Mouse (Mus musculus) midbrain, embryonic 11.5 days (tissue): ENCODE data around the gene Rp9. TPM values are rescaled to one million over a fixed set of nuclear protein-coding genes. Genes with fewer than 3 reads are reported as not detected.

Experiments
- ATAC-seq: fragments of 200-750 bp; cut with Nextera tagmentation; 2 replicates; pipeline ENCODE4 v1.8.0; 2017; ENCODE audit warnings: moderate TSS enrichment, moderate library complexity; ENCODE audit not compliant: low FRiP score
- DNase-seq: peaks from one replicate; pipeline ENCODE4 v3.0.0; 2015; ENCODE audit warnings: low spot score; ENCODE audit errors: missing footprints
- H3K27ac ChIP-seq: fragments of 300-500 bp; sonication (generic); 2 replicates; pipeline ENCODE4 v1.5.1; 2014; ENCODE audit warnings: low read depth, low read length
- H3K27me3 ChIP-seq: fragments of 300-500 bp; sonication (generic); 2 replicates; pipeline ENCODE4 v1.6.1; 2014; ENCODE audit warnings: mild to moderate bottlenecking, low read length, moderate library complexity, mixed read lengths; ENCODE audit not compliant: control insufficient read depth, insufficient read depth
- H3K36me3 ChIP-seq: fragments of 300-500 bp; sonication (generic); 2 replicates; pipeline ENCODE4 v1.6.1; 2014; ENCODE audit warnings: mild to moderate bottlenecking, low read length, moderate library complexity, mixed read lengths; ENCODE audit not compliant: control insufficient read depth, insufficient read depth
- H3K4me1 ChIP-seq: fragments of 300-500 bp; sonication (generic); 2 replicates; pipeline ENCODE4 v1.6.1; 2014; ENCODE audit warnings: low read length; ENCODE audit not compliant: control insufficient read depth, insufficient read depth
- H3K4me2 ChIP-seq: fragments of 300-500 bp; sonication (generic); 2 replicates; pipeline ENCODE4 v1.6.1; 2014; ENCODE audit warnings: mild to moderate bottlenecking, moderate library complexity
- H3K4me3 ChIP-seq: fragments of 300-500 bp; sonication (generic); 2 replicates; pipeline ENCODE4 v1.5.1; 2014; ENCODE audit warnings: low read depth, low read length
- H3K9ac ChIP-seq: fragments of 300-500 bp; sonication (generic); 2 replicates; pipeline ENCODE4 v1.6.1; 2014; ENCODE audit warnings: low read length
- H3K9me3 ChIP-seq: fragments of 300-500 bp; sonication (generic); 2 replicates; pipeline ENCODE4 v1.6.1; 2016; ENCODE audit warnings: low read length; ENCODE audit not compliant: control insufficient read depth
- WGBS: fragments of 180-500 bp; shearing (Covaris S2); extraction: QIAGEN DNeasy Blood & Tissue Kit; methylation state at CpG from one replicate; pipeline ENCODE4 v1.1.7; 2014; 5-methylcytosine and 5-hydroxymethylcytosine counted together
- polyA plus RNA-seq: library from polyadenylated mRNA; unstranded; fragments of >200 nt; fragmentation: Nextera tagmentation; extraction: Ambion mirVana; gene quantifications from 2 replicates; pipeline ENCODE4 v1.2.1, GENCODE M21; 2014

Rp9 gene
- polyA plus RNA-seq, 1 experiment from 2014 or later, result 54.2 TPM

DNA sequence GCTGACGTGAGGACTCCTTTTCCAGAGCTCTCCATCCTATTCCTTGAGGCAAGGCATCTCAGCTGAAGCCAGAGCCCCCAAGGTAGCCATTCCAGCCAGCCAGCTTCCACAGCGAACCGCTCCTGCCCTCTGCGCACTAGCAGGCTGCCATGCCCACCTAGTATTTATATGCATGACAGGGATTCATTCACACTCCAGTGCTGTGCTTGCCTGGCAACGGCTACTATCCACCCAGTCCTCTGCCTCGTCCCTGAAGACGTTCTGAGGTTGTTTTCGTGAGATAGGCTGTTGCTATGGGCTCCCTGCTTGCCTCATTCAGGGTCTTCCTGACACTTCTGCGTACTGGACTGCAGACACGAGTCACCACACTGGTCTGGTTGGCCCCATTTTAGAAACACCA lies 16.8 kb downstream of the Rp9 start:
- H3K36me3 ChIP-seq, result peaks cover 14% of the 10 kb centered on the region

DNA sequence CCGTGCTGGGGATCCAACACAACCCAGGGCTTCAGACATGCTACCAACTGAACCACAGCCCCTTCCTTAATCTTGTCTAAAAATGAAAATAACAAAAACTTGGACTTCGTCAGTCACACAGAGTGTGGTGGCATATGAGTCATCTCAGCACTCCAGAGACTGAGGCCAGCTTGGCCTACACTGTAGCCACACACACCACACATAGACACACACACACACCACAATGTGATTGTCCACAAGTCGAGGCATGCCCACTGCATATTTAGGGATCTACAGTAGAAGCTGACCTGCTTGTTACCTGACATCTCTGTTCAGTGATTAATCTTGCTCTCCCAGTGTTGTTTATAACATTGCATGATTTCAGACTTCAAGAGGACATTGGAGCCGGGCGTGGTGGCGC lies 20.3 kb downstream of the Rp9 start:
- DNase-seq (no peak), ATAC-seq (no peak)
- no peaks in the 10 kb centered on the region for H3K4me1 ChIP-seq
- no peak overlapping the region for H3K27ac ChIP-seq
- H3K27me3 ChIP-seq, result no peaks in the 10 kb centered on the region
- peaks cover 15% of the 10 kb centered on the region for H3K36me3 ChIP-seq
- H3K4me3 ChIP-seq, result no peak overlapping the region
- H3K9me3 ChIP-seq, result no peaks in the 10 kb centered on the region
- no peak overlapping the region for H3K4me2 ChIP-seq
- no peak overlapping the region for H3K9ac ChIP-seq
- WGBS, result 91% methylated on average over 6 of the region's 6 CpGs

More for the DNA sequence above, 16.8 kb downstream of the Rp9 start:
- no peak overlapping the region for H3K27ac ChIP-seq
- H3K9ac ChIP-seq, result no peak overlapping the region
- 81% methylated on average over 10 of the region's 10 CpGs for WGBS
- H3K4me2 ChIP-seq, result no peak overlapping the region
- ATAC-seq, result no peak
- H3K27me3 ChIP-seq, result no peaks in the 10 kb centered on the region
- H3K4me3 ChIP-seq, result no peak overlapping the region
- H3K9me3 ChIP-seq, result no peaks in the 10 kb centered on the region
- H3K4me1 ChIP-seq, result no peaks in the 10 kb centered on the region
- DNase-seq, result no peak

DNA sequence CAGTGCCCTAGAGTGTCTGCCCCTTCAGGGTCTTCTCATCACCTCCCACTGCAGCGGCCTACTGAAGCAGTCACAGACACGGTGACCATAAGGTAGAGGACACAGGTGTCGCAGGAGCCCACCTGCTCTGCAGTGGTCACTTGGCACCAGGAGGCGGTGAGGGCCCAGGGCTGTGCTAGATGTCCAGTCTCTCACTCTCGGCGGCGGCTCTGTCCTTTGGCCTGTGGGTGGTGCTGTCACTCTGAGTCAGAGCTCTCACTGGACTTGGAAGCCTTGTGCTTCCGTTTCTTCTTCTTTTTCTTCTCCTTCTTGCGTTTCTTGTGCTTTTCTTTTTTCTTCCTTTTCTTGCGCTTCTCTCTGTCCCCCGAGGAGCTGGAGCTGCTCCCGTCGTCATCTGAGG lies 21.1 kb downstream of the Rp9 start:
- Histone ChIP-seq H3K27ac (no peak overlapping the region), H3K36me3 (peaks cover 12% of the 10 kb centered on the region), H3K27me3 (no peaks in the 10 kb centered on the region), H3K4me3 (no peak overlapping the region), H3K9ac (no peak overlapping the region), H3K9me3 (no peaks in the 10 kb centered on the region), H3K4me1 (no peaks in the 10 kb centered on the region), H3K4me2 (no peak overlapping the region)
- DNase-seq (no peak), ATAC-seq (no peak)
- 87% methylated on average over 13 of the region's 13 CpGs for WGBS

DNA sequence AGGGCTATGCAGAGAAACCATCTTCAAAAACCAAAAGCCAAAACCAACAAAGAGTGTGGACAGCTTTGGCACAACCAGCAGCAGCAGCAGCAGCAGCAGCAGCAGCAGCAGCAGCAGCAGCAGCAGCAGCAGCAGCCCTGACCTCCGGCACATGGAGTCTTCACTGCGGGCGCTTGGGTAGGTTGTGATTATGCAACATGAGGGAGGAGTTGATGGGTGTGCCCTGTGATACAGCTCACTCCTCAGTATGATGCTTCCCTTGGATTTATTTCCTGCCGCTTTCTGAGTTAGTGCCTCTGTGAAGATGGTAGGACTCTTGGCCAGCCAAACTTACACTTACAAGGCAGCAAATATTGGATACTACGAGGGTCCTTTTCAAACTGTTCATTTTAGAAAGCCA lies 22.3 kb downstream of the Rp9 start:
- no peaks in the 10 kb centered on the region for H3K27me3 ChIP-seq
- H3K27ac ChIP-seq, result no peak overlapping the region
- H3K9ac ChIP-seq, result no peak overlapping the region
- H3K4me3 ChIP-seq, result no peak overlapping the region
- ATAC-seq (no peak), DNase-seq (no peak)
- no peaks in the 10 kb centered on the region for H3K9me3 ChIP-seq
- H3K36me3 ChIP-seq, result peaks cover 9% of the 10 kb centered on the region; the same call in 1 of the 2 replicates
- H3K4me1 ChIP-seq, result no peaks in the 10 kb centered on the region
- no peak overlapping the region for H3K4me2 ChIP-seq
- WGBS, result 97% methylated on average over 5 of the region's 5 CpGs

DNA sequence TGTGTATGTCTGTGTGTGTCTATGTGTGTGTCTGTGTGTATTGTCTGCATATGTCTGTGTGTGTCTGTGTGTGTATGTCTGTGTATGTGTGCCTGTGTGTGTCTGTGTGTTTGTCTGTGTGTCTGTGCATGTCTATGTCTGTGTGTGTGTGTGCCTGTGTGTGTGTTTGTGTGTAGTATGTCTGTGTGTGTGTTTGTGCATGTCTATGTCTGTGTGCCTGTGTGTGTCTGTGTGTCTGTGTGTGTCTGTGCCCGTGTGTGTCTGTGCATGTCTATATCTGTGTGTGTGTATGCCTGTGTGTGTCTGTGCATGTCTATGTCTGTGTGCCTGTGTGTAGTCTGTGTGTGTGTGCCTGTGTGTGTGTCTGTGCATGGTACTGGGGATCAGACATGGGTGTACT lies 24.4 kb downstream of the Rp9 start:
- Histone ChIP-seq H3K4me1 (no peaks in the 10 kb centered on the region), H3K4me3 (no peak overlapping the region), H3K27me3 (no peaks in the 10 kb centered on the region), H3K4me2 (no peak overlapping the region), H3K9ac (no peak overlapping the region), H3K36me3 (peaks cover 8% of the 10 kb centered on the region; the same call in 1 of the 2 replicates), H3K9me3 (no peaks in the 10 kb centered on the region), H3K27ac (no peak overlapping the region)
- no peak for DNase-seq
- ATAC-seq, result no peak
- WGBS, result 86% methylated on average over 1 of the region's 1 CpGs

DNA sequence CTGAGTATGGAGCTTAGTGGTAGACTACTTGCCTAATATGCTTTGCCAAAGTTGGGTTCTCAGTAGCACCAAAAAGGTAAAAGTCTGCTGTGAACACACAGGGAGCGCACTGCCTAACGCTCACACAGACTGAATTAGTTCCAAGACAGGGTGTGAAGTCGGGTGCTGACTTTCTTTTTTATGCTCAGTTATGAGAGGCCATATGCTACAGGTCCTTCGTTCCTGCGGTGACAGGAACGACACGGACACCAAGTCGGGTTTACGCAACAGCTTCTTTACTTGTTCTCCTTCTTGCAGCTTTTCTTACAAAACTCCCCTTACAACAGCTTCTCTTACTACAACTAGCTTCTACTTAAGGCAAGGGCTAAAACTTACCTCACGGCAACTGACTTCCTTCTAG lies 26.4 kb downstream of the Rp9 start:
- no peaks in the 10 kb centered on the region for H3K27me3 ChIP-seq
- ATAC-seq, result no peak
- no peak for DNase-seq
- H3K27ac ChIP-seq, result no peak overlapping the region
- H3K36me3 ChIP-seq, result peaks cover 7% of the 10 kb centered on the region; the same call in 1 of the 2 replicates
- 93% methylated on average over 10 of the region's 10 CpGs for WGBS
- H3K9me3 ChIP-seq, result no peaks in the 10 kb centered on the region
- H3K4me3 ChIP-seq, result no peak overlapping the region
- no peak overlapping the region for H3K9ac ChIP-seq
- H3K4me1 ChIP-seq, result no peaks in the 10 kb centered on the region
- H3K4me2 ChIP-seq, result no peak overlapping the region

DNA sequence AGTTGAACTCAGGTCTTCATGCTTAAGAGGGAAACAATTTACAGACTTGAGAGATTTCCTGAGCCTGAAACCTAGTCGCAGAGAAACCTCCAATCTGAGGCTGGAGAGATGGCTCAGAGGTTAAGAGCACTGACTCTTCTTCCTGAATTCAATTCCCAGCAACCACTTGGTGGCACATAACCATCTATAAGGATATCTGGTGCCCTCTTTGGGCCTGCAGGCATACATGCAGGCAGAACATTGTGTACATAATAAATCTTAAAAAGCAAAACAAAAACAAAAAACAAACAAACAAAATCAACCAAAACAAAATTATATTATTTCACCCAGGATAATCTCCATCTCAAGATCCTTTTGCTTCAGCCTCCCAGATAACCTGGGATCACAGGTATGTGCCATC lies 30.7 kb downstream of the Rp9 start:
- no peak overlapping the region for H3K4me2 ChIP-seq
- H3K9me3 ChIP-seq, result no peaks in the 10 kb centered on the region
- no peaks in the 10 kb centered on the region for H3K36me3 ChIP-seq
- H3K4me1 ChIP-seq, result no peaks in the 10 kb centered on the region
- 70% methylated on average over 1 of the region's 1 CpGs for WGBS
- no peak overlapping the region for H3K27ac ChIP-seq
- H3K9ac ChIP-seq, result no peak overlapping the region
- DNase-seq (no peak), ATAC-seq (no peak)
- no peak overlapping the region for H3K4me3 ChIP-seq
- no peaks in the 10 kb centered on the region for H3K27me3 ChIP-seq

DNA sequence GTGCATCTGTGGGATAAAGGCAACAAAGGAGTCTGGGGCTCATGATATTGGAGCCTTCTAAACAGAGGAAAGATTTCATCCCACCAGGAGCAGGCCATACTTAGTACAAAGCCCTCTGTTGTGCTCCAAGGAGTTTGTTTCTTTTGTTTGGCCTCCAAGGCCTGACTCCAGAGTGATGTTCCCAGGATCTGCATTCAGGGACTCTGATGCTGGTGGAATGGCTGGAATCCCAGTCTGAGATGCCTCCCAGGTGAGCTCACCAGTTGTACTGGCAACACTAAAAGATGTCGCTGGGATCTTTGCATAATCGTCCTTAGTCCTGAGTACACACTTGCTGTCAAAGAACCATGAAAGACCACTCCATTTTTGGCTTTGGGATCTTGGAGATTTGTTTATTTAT lies 35.4 kb downstream of the Rp9 start:
- WGBS, result 92% methylated on average over 2 of the region's 2 CpGs
- no peak for DNase-seq
- H3K36me3 ChIP-seq, result no peaks in the 10 kb centered on the region
- H3K27ac ChIP-seq, result no peak overlapping the region
- H3K9me3 ChIP-seq, result no peaks in the 10 kb centered on the region
- H3K4me2 ChIP-seq, result no peak overlapping the region
- H3K4me1 ChIP-seq, result no peaks in the 10 kb centered on the region
- ATAC-seq, result no peak
- no peak overlapping the region for H3K9ac ChIP-seq
- no peak overlapping the region for H3K4me3 ChIP-seq
- no peaks in the 10 kb centered on the region for H3K27me3 ChIP-seq

DNA sequence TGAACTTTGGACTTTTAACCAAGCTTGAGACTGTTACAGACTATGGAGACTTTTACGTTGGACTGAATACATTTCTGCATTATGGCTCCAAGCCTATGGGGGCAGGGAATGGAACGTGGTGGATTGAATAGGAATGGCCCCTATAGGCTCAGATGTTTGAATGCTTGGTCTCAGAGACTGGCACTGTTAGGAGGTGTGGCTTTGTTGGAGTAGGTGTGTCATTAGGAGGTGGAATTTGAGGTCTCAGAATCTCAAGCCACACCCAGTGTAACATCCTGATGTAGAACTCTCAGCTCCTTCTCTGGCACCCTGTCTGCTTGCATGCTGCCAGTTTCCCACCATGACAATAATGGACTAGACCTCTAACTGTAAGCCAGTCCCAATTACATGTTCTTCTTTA lies 36.3 kb downstream of the Rp9 start:
- Histone ChIP-seq H3K27ac (no peak overlapping the region), H3K9ac (no peak overlapping the region), H3K27me3 (no peaks in the 10 kb centered on the region), H3K4me3 (no peak overlapping the region), H3K4me1 (no peaks in the 10 kb centered on the region), H3K9me3 (no peaks in the 10 kb centered on the region), H3K36me3 (no peaks in the 10 kb centered on the region), H3K4me2 (no peak overlapping the region)
- ATAC-seq, result no peak
- whole genome bisulfite sequencing, result 76% methylated on average over 2 of the region's 2 CpGs
- DNase-seq, result no peak

DNA sequence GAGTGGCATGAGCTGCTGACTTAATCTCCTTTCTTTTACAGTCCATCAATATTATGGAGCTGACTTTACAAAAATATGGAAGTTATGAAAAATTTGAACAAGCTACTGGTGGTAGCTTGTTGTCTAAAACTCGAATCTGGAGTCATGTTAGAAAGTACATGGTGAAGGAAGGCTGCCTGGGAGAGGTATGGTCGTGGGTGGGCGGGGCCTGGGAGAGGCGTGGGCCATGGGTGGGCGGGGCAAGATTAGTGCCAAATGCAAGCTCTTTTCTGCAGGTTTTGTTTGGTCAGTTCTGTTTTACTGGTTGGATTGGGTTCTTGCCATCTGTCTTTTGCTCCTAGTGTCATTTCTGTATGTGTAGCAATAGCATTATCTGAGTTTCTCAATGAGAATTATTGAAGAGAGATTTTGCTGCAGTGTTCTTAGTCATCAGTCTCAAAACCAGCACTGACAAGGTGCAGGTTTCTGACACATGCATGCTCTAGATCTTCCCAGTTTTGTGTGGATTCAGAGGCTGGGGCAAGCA lies 39.2 kb downstream of the Rp9 start:
- ATAC-seq (no peak), DNase-seq (no peak)
- WGBS, result 36% methylated on average over 5 of the region's 5 CpGs

More for the DNA sequence above, 39.2 kb downstream of the Rp9 start:
- H3K4me2 ChIP-seq, result no peak overlapping the region
- no peaks in the 10 kb centered on the region for H3K27me3 ChIP-seq
- no peak overlapping the region for H3K9ac ChIP-seq
- no peaks in the 10 kb centered on the region for H3K9me3 ChIP-seq
- no peak overlapping the region for H3K27ac ChIP-seq
- 0 out of 2 replicates have a peak, but pooled peaks cover 3% of the 10 kb centered on the region for H3K4me1 ChIP-seq
- no peaks in the 10 kb centered on the region for H3K36me3 ChIP-seq
- H3K4me3 ChIP-seq, result no peak overlapping the region
